Mouse (Mus musculus) layer of hippocampus, adult 18-20 months (tissue): Measurements from ENCODE around the gene Snx32. TPM values are rescaled to one million over a fixed set of nuclear protein-coding genes. Genes with fewer than 3 reads are reported as not detected.
"Not testable (repeated sequence)": the region's sequence is repeated elsewhere in the genome, so short reads cannot be mapped to it uniquely, and the experiment has no call there.

Source experiments
- DNase-seq, 2 experiments: peaks; one replicate each; pipeline ENCODE4 v3.0.0; 2022; ENCODE audit warnings: low spot score in 2 of 2
- total RNA-seq, 2 experiments: library from RNA; stranded (reverse); gene quantifications; 2 replicates each; pipeline ENCODE4 v1.2.3; 2021

Gene Snx32
- total RNA-seq, 2 experiments from 2014 or later: 79.9 to 85.2 TPM

- no peak for DNase-seq
Observed at GRCm38 (mm10) chr19:5512091-5513004, 2.0 kb upstream of the Snx32 start.

GRCm38 (mm10) chr19:5511074-5511632 lies 815 bp upstream of the Snx32 start:
- DNase-seq: no peak

GRCm38 (mm10) chr19:5503687-5504086 lies 6.7 kb downstream of the Snx32 start, which contains the start of gene 1700020D05Rik:
TSS of gene 1700020D05Rik (minus strand) at chr19:5503787.
- no peak for DNase-seq

GRCm38 (mm10) chr19:5500330-5500875 lies 9.9 kb downstream of the Snx32 start:
- DNase-seq: no peak

- DNase-seq: no peak
Observed at GRCm38 (mm10) chr19:5496052-5496370, 14.3 kb downstream of the Snx32 start.

- no peak for DNase-seq
Observed at GRCm38 (mm10) chr19:5495353-5496051, 14.8 kb downstream of the Snx32 start.

- no peak for DNase-seq
Observed at GRCm38 (mm10) chr19:5494314-5494713, 16.0 kb downstream of the Snx32 start.

GRCm38 (mm10) chr19:5493301-5493721 lies 17.0 kb downstream of the Snx32 start:
- not testable (repeated sequence) for DNase-seq

GRCm38 (mm10) chr19:5492641-5493040 lies 17.7 kb downstream of the Snx32 start:
- no peak for DNase-seq

GRCm38 (mm10) chr19:5490898-5491708 lies 19.2 kb downstream of the Snx32 start:
- DNase-seq: peak; percentile 80 to 87

GRCm38 (mm10) chr19:5490313-5490897 lies 19.9 kb downstream of the Snx32 start, which contains the start of gene Cfl1:
TSS of gene Cfl1 (plus strand) at chr19:5490455.
- peak; percentile 92 to 97 for DNase-seq

GRCm38 (mm10) chr19:5489721-5490120 lies 20.6 kb downstream of the Snx32 start:
- not testable (repeated sequence) for DNase-seq

- DNase-seq: peak; percentile 94 to 98
Observed at GRCm38 (mm10) chr19:5488878-5489571, 21.3 kb downstream of the Snx32 start.

GRCm38 (mm10) chr19:5487768-5488550 lies 22.4 kb downstream of the Snx32 start, which contains the start of gene Mus81:
TSS of gene Mus81 (minus strand) at chr19:5488402.
- DNase-seq: peak; percentile 90 to 95

GRCm38 (mm10) chr19:5486771-5487170 lies 23.6 kb downstream of the Snx32 start:
- no peak for DNase-seq

- DNase-seq: no peak
Observed at GRCm38 (mm10) chr19:5486286-5486685, 24.1 kb downstream of the Snx32 start.

- no peak for DNase-seq
Observed at GRCm38 (mm10) chr19:5485821-5486220, 24.5 kb downstream of the Snx32 start.

- DNase-seq: no peak
Observed at GRCm38 (mm10) chr19:5485371-5485770, 25.0 kb downstream of the Snx32 start.

- DNase-seq: no peak
Observed at GRCm38 (mm10) chr19:5484496-5484895, 25.8 kb downstream of the Snx32 start.
